Mouse (Mus musculus) hindbrain, embryonic 10.5 days (tissue): ENCODE measurements at regions not wholly inside any gene's neighbourhood (a gene's known extent, or its start where the extent isn't known, plus 50 kb on each side); places are given as distances from the start of the nearest gene placed in this dataset.

ENCODE experiments used
- DNase-seq: peaks from one replicate; pipeline ENCODE4 v3.0.0-alpha.2; 2017; ENCODE audit warnings: low spot score
- H3K27ac ChIP-seq: fragments of 300-500 bp; sonication (generic); 2 replicates; pipeline ENCODE4 v1.5.1; 2016; ENCODE audit warnings: mild to moderate bottlenecking, moderate library complexity
- H3K27me3 ChIP-seq: fragments of 300-500 bp; sonication (generic); 2 replicates; pipeline ENCODE4 v1.6.1; 2016; ENCODE audit warnings: mild to moderate bottlenecking; ENCODE audit not compliant: poor library complexity, insufficient read depth, severe bottlenecking
- H3K36me3 ChIP-seq: fragments of 300-500 bp; sonication (generic); 2 replicates; pipeline ENCODE4 v1.6.1; 2016; ENCODE audit warnings: mild to moderate bottlenecking, moderate library complexity
- H3K4me1 ChIP-seq: fragments of 300-500 bp; sonication (generic); replicated peaks from 2 replicates; pipeline ENCODE4 v1.6.1; 2016; ENCODE audit warnings: mild to moderate bottlenecking
- H3K4me3 ChIP-seq: fragments of 300-500 bp; sonication (generic); 2 replicates; pipeline ENCODE4 v1.5.1; 2016; ENCODE audit warnings: mild to moderate bottlenecking, moderate library complexity
- H3K9me3 ChIP-seq: fragments of 300-500 bp; sonication (generic); 2 replicates; pipeline ENCODE4 v1.6.1; 2016; ENCODE audit warnings: mild to moderate bottlenecking, moderate library complexity
- WGBS: fragments of 180-500 bp; shearing (Covaris S2); methylation state at CpG from one replicate; pipeline ENCODE4 v1.1.7; 2016; 5-methylcytosine and 5-hydroxymethylcytosine counted together

GRCm38 (mm10) chr7:121589088-121589605 is 117.9 kb downstream of the Usp31 start:
- Histone ChIP-seq H3K36me3 (no peaks in the 10 kb centered on the region), H3K4me1 (no peaks in the 10 kb centered on the region), H3K9me3 (no peaks in the 10 kb centered on the region), H3K27me3 (no peaks in the 10 kb centered on the region), H3K4me3 (no peak overlapping the region), H3K27ac (no peak overlapping the region)
- WGBS: 82% methylated on average over 11 of the region's 11 CpGs
- DNase-seq: no peak

- H3K27me3 ChIP-seq: no peaks in the 10 kb centered on the region
- DNase-seq: no peak
- no peak overlapping the region for H3K27ac ChIP-seq
- no peaks in the 10 kb centered on the region for H3K36me3 ChIP-seq
- no peak overlapping the region for H3K4me3 ChIP-seq
- H3K9me3 ChIP-seq: no peaks in the 10 kb centered on the region
- WGBS: 64% methylated on average over 2 of the region's 2 CpGs
- no peaks in the 10 kb centered on the region for H3K4me1 ChIP-seq
Observed at GRCm38 (mm10) chr7:121587713-121588112, 119.3 kb downstream of the Usp31 start.

- Histone ChIP-seq H3K9me3 (no peaks in the 10 kb centered on the region), H3K4me1 (peaks cover 6% of the 10 kb centered on the region; the same call in 1 of the 2 replicates), H3K36me3 (no peaks in the 10 kb centered on the region), H3K27ac (no peak overlapping the region), H3K27me3 (no peaks in the 10 kb centered on the region), H3K4me3 (no peak overlapping the region)
- WGBS: 84% methylated on average over 10 of the region's 10 CpGs
- no peak for DNase-seq
Observed at GRCm38 (mm10) chr7:121585721-121586120, 121.3 kb downstream of the Usp31 start.

DNA sequence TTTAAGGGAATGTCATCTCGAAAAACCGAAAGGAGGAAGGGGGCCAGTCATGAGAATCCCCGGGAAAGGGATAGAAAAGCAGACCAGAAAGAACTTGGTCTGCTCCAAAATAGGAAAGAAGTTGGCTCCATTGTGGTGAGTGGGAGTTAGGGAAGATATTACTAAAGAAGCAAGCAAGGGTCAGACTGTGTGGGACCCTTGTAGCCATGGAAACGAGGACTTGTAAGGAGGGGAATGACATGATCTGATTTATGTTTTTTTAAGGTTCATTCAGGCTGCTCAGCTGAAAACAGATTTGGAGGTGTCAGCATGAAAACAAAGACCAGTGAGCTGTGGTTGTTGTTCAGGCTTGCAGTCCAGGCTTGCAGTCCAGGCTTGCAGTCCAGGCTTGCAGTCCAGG is 127.6 kb downstream of the Usp31 start:
- Histone ChIP-seq H3K36me3 (no peaks in the 10 kb centered on the region), H3K4me1 (peaks cover 23% of the 10 kb centered on the region), H3K4me3 (no peak overlapping the region), H3K9me3 (no peaks in the 10 kb centered on the region), H3K27me3 (no peaks in the 10 kb centered on the region), H3K27ac (peak overlapping the region; percentile 70)
- WGBS: 25% methylated on average over 4 of the region's 4 CpGs
- peak; percentile 35 for DNase-seq

DNA sequence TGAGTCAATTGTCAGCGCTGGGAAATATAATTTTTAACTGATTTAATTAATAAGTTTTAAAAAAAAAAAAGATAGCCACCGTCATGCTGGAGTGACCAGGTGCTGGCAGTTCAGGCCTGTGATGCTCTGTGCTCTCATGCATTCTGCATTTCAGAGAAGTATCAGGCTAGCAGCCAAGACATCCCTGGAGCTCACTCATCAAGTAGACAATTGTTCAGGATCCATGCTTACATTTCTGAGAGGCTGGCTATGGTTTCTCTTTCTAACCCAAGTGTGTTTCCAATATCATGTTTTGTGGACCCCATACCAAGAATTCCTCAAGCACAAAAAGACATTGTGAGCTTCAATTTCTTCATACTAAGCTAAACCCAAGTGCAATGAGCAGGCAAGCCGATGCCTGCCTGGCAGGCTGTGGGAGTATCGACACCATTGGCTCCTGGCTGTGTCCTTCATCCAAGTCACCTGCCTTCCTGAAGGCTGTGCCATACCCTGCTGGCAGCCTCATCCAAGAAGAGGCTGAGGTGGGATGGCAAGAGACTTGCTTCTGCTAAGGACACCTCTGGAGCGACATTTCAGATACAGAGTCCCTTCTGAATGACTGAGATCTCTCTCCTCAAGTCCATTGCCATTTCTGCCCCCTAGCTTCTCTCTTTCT is 134.2 kb downstream of the Usp31 start:
- Histone ChIP-seq H3K4me3 (no peak overlapping the region), H3K4me1 (peaks cover 12% of the 10 kb centered on the region), H3K36me3 (no peaks in the 10 kb centered on the region), H3K27ac (no peak overlapping the region), H3K9me3 (no peaks in the 10 kb centered on the region), H3K27me3 (no peaks in the 10 kb centered on the region)
- WGBS: 88% methylated on average over 5 of the region's 5 CpGs
- DNase-seq: no peak

DNA sequence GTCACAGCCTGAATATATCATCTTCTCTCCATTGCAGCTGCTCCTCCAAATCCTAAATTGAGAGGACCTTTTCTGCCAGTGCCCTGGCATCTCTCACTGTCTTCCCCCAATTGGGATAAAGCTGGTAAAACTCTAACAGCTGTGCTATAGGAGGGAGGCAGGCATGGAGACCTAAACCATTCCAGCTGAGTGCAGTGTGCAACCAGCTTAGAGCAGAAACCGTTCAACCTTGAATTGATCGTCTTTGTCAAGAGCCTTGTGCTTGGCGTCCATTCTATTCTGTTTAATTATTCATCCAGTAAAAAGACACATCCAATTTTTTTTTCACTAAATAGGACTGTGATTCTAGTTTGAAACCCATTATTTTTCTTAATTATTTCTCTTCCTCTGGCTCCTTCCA is 135.3 kb downstream of the Usp31 start:
- Histone ChIP-seq H3K9me3 (no peaks in the 10 kb centered on the region), H3K27ac (peak overlapping the region; percentile 45; the same call in 1 of the 2 replicates), H3K27me3 (no peaks in the 10 kb centered on the region), H3K36me3 (no peaks in the 10 kb centered on the region), H3K4me1 (peaks cover 12% of the 10 kb centered on the region), H3K4me3 (no peak overlapping the region)
- 38% methylated on average over 3 of the region's 3 CpGs for WGBS
- no peak for DNase-seq

GRCm38 (mm10) chr7:121571292-121571691 is 135.8 kb downstream of the Usp31 start:
- peak overlapping the region; percentile 45; the same call in 1 of the 2 replicates for H3K27ac ChIP-seq
- no peaks in the 10 kb centered on the region for H3K9me3 ChIP-seq
- no peak for DNase-seq
- H3K4me1 ChIP-seq: peaks cover 12% of the 10 kb centered on the region
- no peaks in the 10 kb centered on the region for H3K36me3 ChIP-seq
- H3K4me3 ChIP-seq: no peak overlapping the region
- no peaks in the 10 kb centered on the region for H3K27me3 ChIP-seq
- 81% methylated on average over 4 of the region's 4 CpGs for WGBS

DNA sequence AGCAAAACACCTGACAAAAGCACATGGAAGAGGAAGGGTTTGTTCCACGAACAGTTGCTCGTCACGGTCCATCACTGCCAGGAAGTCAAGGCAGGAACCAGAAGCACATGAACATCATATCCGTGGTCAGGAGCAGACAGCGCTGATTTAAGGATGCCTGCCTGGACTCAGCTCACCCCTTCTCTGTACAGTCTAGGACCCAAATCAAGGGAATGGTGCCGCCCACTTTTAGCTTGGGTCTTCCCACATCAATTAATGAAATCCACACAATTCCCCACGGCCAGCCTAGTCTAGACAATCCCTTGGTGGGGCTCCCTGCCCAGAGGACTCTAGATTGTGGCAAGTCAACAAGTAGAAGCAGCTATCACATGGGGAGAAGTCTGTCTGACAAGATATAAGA is 137.8 kb downstream of the Usp31 start:
- Histone ChIP-seq H3K4me1 (peaks cover 12% of the 10 kb centered on the region), H3K27ac (no peak overlapping the region), H3K9me3 (no peaks in the 10 kb centered on the region), H3K27me3 (no peaks in the 10 kb centered on the region), H3K4me3 (no peak overlapping the region), H3K36me3 (no peaks in the 10 kb centered on the region)
- DNase-seq: no peak
- WGBS: 89% methylated on average over 7 of the region's 7 CpGs

GRCm38 (mm10) chr7:121568064-121568463 is 139.0 kb downstream of the Usp31 start:
- Histone ChIP-seq H3K4me3 (no peak overlapping the region), H3K36me3 (no peaks in the 10 kb centered on the region), H3K27ac (no peak overlapping the region), H3K27me3 (no peaks in the 10 kb centered on the region), H3K9me3 (no peaks in the 10 kb centered on the region), H3K4me1 (peaks cover 12% of the 10 kb centered on the region)
- DNase-seq: no peak
- 78% methylated on average over 2 of the region's 2 CpGs for WGBS

- 36% methylated on average over 5 of the region's 5 CpGs for WGBS
- no peaks in the 10 kb centered on the region for H3K9me3 ChIP-seq
- H3K27me3 ChIP-seq: no peaks in the 10 kb centered on the region
- no peak overlapping the region for H3K4me3 ChIP-seq
- H3K36me3 ChIP-seq: no peaks in the 10 kb centered on the region
- DNase-seq: peak; percentile 25
- no peaks in the 10 kb centered on the region for H3K4me1 ChIP-seq
- no peak overlapping the region for H3K27ac ChIP-seq
Observed at GRCm38 (mm10) chr7:121563526-121563925, 143.5 kb downstream of the Usp31 start.

DNA sequence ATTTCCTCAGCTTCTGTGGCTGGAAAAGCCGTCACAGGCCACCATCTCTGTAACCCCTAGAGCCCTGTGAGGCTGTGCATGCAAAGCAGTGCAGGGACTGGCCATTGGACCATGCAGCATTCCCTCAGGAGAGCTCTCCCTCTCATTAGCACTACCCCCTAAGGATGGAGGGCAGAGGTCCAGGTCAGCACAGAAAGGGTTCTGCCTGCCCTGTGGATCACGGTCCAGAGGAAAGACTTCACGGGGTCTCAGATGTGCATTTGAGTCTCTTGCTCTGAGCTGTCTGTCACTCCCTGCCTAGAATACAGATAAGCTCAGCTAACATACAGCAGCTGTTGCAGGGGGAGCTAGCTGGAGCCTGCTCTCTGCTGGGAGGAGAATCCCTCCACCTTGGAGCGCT is 151.6 kb downstream of the Usp31 start:
- H3K9me3 ChIP-seq: no peaks in the 10 kb centered on the region
- WGBS: 36% methylated on average over 4 of the region's 4 CpGs
- no peaks in the 10 kb centered on the region for H3K36me3 ChIP-seq
- H3K27ac ChIP-seq: peak overlapping the region; percentile 14; the same call in 1 of the 2 replicates
- H3K4me1 ChIP-seq: peaks cover 21% of the 10 kb centered on the region
- H3K27me3 ChIP-seq: no peaks in the 10 kb centered on the region
- DNase-seq: peak; percentile 38
- H3K4me3 ChIP-seq: no peak overlapping the region
